Mouse (Mus musculus): ENCODE results near the gene Defb35. TPM values are rescaled to one million over a fixed set of nuclear protein-coding genes. Genes with fewer than 3 reads are reported as not detected.

Gene Defb35
- polyA plus RNA-seq, 1 experiment from 2014 or later, result not detected

DNA sequence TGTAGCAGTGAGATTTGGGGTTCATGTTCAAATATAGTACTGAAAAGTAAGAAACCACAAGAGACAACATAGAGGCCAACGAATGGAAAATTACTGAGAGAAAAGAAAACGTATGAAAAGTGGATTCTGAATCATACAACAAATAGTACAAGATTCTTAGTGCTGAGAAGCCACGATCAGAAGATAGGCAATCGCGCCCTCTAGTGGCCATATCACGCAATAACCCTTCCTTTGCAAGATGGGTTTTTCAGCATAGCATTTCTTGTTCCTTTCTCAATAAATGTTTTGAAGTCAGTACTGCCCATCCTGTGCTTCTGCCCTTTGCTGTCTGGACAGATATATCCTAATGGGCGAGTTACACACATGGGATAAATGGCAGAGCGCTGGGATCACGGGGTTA lies 17.2 kb downstream of the Defb35 start:
- ATAC-seq (ENCODE audit: insufficient number of reproducible peaks, insufficient read depth, low FRiP score, low read depth), result no peak
- no peak overlapping the region for H3K4me2 ChIP-seq (replicated peaks; ENCODE audit: low read depth, low read length)
- no peaks in the 10 kb centered on the region for H3K9me3 ChIP-seq (ENCODE audit: control insufficient read depth, low read depth, low read length)
- H3K27me3 ChIP-seq (ENCODE audit: control insufficient read depth, insufficient read depth, low read length), result no peaks in the 10 kb centered on the region
- no peak overlapping the region for H3K4me3 ChIP-seq (ENCODE audit: low read depth, low read length)
- 4% methylated on average over 9 of the region's 9 CpGs for WGBS
- H3K4me1 ChIP-seq (ENCODE audit: control insufficient read depth, insufficient read depth, low read length), result no peaks in the 10 kb centered on the region
- no peaks in the 10 kb centered on the region for H3K36me3 ChIP-seq (ENCODE audit: control insufficient read depth, insufficient read depth, low read length)
- no peak overlapping the region for H3K9ac ChIP-seq (replicated peaks; ENCODE audit: low read depth, low read length)
- H3K27ac ChIP-seq (ENCODE audit: low read length), result no peak overlapping the region

DNA sequence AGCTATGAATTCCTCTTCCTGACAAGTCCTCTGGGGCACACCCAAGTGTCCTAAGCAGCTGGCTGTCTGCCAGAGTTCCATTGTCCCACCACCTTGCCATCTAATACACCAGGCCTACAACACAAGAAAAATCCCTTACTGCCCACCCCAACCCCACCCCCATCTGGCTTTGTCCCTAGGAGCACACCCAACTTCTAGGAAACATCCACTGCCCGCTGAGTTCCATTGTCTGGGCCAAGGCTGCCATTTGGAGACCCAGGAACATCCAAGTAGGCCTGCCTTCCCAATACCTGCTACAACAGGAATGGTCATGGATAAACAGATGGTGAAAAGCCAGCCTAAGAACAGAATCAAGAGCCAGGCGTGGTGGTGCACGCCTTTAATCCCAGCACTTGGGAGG lies 18.2 kb downstream of the Defb35 start:
- WGBS, result 74% methylated on average over 3 of the region's 3 CpGs
- no peaks in the 10 kb centered on the region for H3K4me1 ChIP-seq (ENCODE audit: control insufficient read depth, insufficient read depth, low read length)
- no peak overlapping the region for H3K27ac ChIP-seq (ENCODE audit: low read length)
- H3K9me3 ChIP-seq (ENCODE audit: control insufficient read depth, low read depth, low read length), result no peaks in the 10 kb centered on the region
- no peak overlapping the region for H3K9ac ChIP-seq (replicated peaks; ENCODE audit: low read depth, low read length)
- H3K4me3 ChIP-seq (ENCODE audit: low read depth, low read length), result no peak overlapping the region
- H3K27me3 ChIP-seq (ENCODE audit: control insufficient read depth, insufficient read depth, low read length), result no peaks in the 10 kb centered on the region
- no peak for ATAC-seq (ENCODE audit: insufficient number of reproducible peaks, insufficient read depth, low FRiP score, low read depth)
- H3K4me2 ChIP-seq (replicated peaks; ENCODE audit: low read depth, low read length), result no peak overlapping the region
- H3K36me3 ChIP-seq (ENCODE audit: control insufficient read depth, insufficient read depth, low read length), result no peaks in the 10 kb centered on the region

DNA sequence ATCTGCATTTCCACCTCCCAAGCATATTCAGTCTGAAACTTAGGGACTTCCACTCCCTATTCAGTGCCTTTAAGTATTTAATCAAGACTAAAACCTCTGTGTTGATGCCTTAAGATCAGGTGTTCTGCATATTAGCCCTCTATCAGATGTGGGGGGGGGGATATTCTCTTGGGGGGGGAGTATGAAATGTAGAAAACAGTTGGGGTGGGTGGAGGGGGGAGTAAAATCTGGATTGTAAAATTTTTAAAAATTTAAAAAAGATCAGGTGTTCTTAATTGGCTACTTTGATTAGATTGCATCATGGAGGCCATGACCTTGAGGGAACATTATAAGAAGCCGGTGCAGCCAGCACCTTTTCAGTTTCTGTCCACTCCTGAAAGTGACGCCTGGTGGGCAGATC lies 20.3 kb downstream of the Defb35 start, which contains the start of gene Fam90a1a:
Gene Fam90a1a, plus strand, starts transcription at position 301 of the 400 bp plus-strand sequence.
- 89% methylated on average over 2 of the region's 2 CpGs for WGBS
- ATAC-seq (ENCODE audit: insufficient number of reproducible peaks, insufficient read depth, low FRiP score, low read depth), result no peak
- H3K4me3 ChIP-seq (ENCODE audit: low read depth, low read length), result no peak within 1 kb of the TSS
- no peak within 1 kb of the TSS for H3K4me2 ChIP-seq (replicated peaks; ENCODE audit: low read depth, low read length)
- no peak within 1 kb of the TSS for H3K9ac ChIP-seq (replicated peaks; ENCODE audit: low read depth, low read length)
- no peaks in the 10 kb centered on the region for H3K9me3 ChIP-seq (ENCODE audit: control insufficient read depth, low read depth, low read length)
- no peak within 1 kb of the TSS for H3K27ac ChIP-seq (ENCODE audit: low read length)
- H3K36me3 ChIP-seq (ENCODE audit: control insufficient read depth, insufficient read depth, low read length), result no peaks in the 10 kb centered on the region
- no peaks in the 10 kb centered on the region for H3K27me3 ChIP-seq (ENCODE audit: control insufficient read depth, insufficient read depth, low read length)
- no peaks in the 10 kb centered on the region for H3K4me1 ChIP-seq (ENCODE audit: control insufficient read depth, insufficient read depth, low read length)

DNA sequence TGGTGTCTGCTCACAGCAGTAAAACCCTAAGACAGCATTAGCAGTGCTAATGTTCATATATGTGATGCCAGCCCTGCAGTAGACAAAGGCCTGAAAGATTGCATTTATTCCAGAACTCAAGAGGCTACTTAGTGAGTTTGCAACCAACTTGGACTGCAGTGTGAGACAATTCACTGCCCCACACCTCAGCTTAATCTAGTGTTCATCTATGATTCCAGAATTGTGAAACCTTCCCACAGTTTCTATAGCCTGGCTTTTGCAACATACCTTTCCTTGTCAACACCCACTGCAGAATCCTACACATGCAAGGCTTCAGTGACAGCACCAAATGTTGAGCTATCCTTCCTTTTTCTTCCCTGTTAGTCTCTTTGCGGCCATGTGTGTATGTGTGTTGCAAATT lies 28.5 kb downstream of the Defb35 start:
- ATAC-seq (ENCODE audit: insufficient number of reproducible peaks, insufficient read depth, low FRiP score, low read depth), result no peak
- H3K4me2 ChIP-seq (replicated peaks; ENCODE audit: low read depth, low read length), result no peak overlapping the region
- H3K9ac ChIP-seq (replicated peaks; ENCODE audit: low read depth, low read length), result no peak overlapping the region
- no peak overlapping the region for H3K4me3 ChIP-seq (ENCODE audit: low read depth, low read length)
- H3K27me3 ChIP-seq (ENCODE audit: control insufficient read depth, insufficient read depth, low read length), result no peaks in the 10 kb centered on the region
- H3K4me1 ChIP-seq (ENCODE audit: control insufficient read depth, insufficient read depth, low read length), result no peaks in the 10 kb centered on the region
- 92% methylated on average over 1 of the region's 1 CpGs for WGBS
- H3K9me3 ChIP-seq (ENCODE audit: control insufficient read depth, low read depth, low read length), result no peaks in the 10 kb centered on the region
- no peaks in the 10 kb centered on the region for H3K36me3 ChIP-seq (ENCODE audit: control insufficient read depth, insufficient read depth, low read length)
- no peak overlapping the region for H3K27ac ChIP-seq (ENCODE audit: low read length)

DNA sequence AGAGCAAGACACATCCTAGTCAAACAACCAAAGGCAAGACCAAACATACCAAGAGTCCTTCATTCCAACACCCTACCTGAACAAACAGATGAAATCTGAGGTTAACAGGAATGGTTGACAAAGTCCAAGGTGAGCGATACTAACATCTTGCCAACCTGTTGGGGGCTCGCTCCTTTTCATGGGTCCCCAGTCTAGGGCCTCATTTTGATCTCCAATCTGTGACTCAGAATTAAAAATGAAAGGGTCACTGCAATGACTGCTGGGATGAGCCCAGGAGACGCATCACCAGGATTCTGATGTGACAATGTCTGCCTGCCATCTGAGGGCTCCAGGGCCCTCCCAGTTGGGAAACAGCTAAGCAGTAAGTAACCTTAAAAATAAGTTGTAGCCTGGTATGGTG lies 31.3 kb downstream of the Defb35 start, which contains the start of gene Ccdc70:
Gene Ccdc70, plus strand, starts transcription at position 301 of the 400 bp plus-strand sequence.
- Histone ChIP-seq H3K9ac (replicated peaks; ENCODE audit: low read depth, low read length) (no peak within 1 kb of the TSS), H3K4me1 (ENCODE audit: control insufficient read depth, insufficient read depth, low read length) (no peaks in the 10 kb centered on the region), H3K36me3 (ENCODE audit: control insufficient read depth, insufficient read depth, low read length) (no peaks in the 10 kb centered on the region), H3K4me2 (replicated peaks; ENCODE audit: low read depth, low read length) (no peak within 1 kb of the TSS), H3K27me3 (ENCODE audit: control insufficient read depth, insufficient read depth, low read length) (no peaks in the 10 kb centered on the region), H3K9me3 (ENCODE audit: control insufficient read depth, low read depth, low read length) (no peaks in the 10 kb centered on the region), H3K27ac (ENCODE audit: low read length) (no peak within 1 kb of the TSS), H3K4me3 (ENCODE audit: low read depth, low read length) (no peak within 1 kb of the TSS)
- WGBS, result 71% methylated on average over 3 of the region's 3 CpGs
- ATAC-seq (ENCODE audit: insufficient number of reproducible peaks, insufficient read depth, low FRiP score, low read depth), result no peak

DNA sequence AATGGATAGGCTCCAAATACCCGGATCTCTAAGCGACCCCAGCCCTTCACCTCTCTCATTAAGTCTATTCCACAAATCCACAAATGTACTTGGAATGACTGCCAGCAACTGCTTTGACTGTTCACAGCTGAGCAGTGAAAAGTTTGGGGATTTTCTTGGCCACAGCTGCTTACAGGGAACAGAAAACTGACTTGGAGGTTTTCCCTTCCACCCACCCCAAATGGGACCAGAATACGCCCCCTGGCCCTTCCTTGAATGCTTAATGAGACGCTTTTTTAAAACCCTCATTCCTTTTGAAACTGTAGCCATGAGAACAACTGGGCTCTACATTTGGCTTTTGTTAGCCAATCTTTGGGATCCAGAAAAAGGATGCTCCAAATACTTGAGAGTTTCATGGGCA lies 40.0 kb downstream of the Defb35 start:
- H3K4me1 ChIP-seq (ENCODE audit: control insufficient read depth, insufficient read depth, low read length), result no peaks in the 10 kb centered on the region
- no peak overlapping the region for H3K9ac ChIP-seq (replicated peaks; ENCODE audit: low read depth, low read length)
- H3K27me3 ChIP-seq (ENCODE audit: control insufficient read depth, insufficient read depth, low read length), result no peaks in the 10 kb centered on the region
- no peak overlapping the region for H3K27ac ChIP-seq (ENCODE audit: low read length)
- no peak for ATAC-seq (ENCODE audit: insufficient number of reproducible peaks, insufficient read depth, low FRiP score, low read depth)
- no peak overlapping the region for H3K4me3 ChIP-seq (ENCODE audit: low read depth, low read length)
- 68% methylated on average over 4 of the region's 4 CpGs for WGBS
- no peaks in the 10 kb centered on the region for H3K9me3 ChIP-seq (ENCODE audit: control insufficient read depth, low read depth, low read length)
- no peaks in the 10 kb centered on the region for H3K36me3 ChIP-seq (ENCODE audit: control insufficient read depth, insufficient read depth, low read length)
- no peak overlapping the region for H3K4me2 ChIP-seq (replicated peaks; ENCODE audit: low read depth, low read length)

DNA sequence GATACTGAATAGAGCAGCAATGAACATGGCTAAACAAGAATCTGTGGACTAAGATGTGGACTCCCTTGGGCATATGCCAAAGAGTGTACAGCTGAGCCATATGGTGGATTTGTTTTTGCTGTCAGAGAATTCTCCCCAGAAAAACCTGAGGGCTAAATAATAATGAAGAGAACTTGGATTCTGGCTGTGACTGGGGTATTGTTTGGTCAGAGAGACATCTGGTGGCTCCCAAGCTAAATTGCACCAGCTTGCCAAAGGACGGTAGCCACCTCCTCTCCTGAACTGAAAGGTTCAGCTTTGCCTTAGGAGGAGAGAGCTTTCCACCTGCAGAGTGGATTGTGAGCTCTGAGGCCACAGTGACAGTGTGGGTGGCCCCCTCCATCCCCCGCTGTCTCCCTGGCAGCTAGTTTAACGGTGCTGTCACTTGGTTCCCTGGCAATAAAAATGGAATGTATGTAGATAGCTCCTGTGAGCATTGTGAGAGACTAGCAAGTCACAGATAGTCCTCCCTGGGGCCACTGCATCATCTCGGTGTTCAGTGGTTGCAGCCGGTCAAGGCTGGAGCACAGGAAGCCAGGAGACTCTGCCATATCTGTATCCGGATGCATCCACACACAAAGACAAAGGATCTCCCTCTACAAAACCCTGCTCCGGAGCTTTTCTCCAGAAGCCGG lies 43.6 kb downstream of the Defb35 start:
- no peaks in the 10 kb centered on the region for H3K27me3 ChIP-seq (ENCODE audit: control insufficient read depth, insufficient read depth, low read length)
- no peak overlapping the region for H3K27ac ChIP-seq (ENCODE audit: low read length)
- no peaks in the 10 kb centered on the region for H3K4me1 ChIP-seq (ENCODE audit: control insufficient read depth, insufficient read depth, low read length)
- H3K9ac ChIP-seq (replicated peaks; ENCODE audit: low read depth, low read length), result no peak overlapping the region
- ATAC-seq (ENCODE audit: insufficient number of reproducible peaks, insufficient read depth, low FRiP score, low read depth), result no peak
- 64% methylated on average over 8 of the region's 8 CpGs for WGBS
- H3K4me2 ChIP-seq (replicated peaks; ENCODE audit: low read depth, low read length), result no peak overlapping the region
- no peak overlapping the region for H3K4me3 ChIP-seq (ENCODE audit: low read depth, low read length)
- no peaks in the 10 kb centered on the region for H3K36me3 ChIP-seq (ENCODE audit: control insufficient read depth, insufficient read depth, low read length)
- H3K9me3 ChIP-seq (ENCODE audit: control insufficient read depth, low read depth, low read length), result no peaks in the 10 kb centered on the region
